Mouse (Mus musculus) neutrophil, adult 5-6 weeks (primary cell): Measurements from ENCODE around the gene Ric3. TPM values are rescaled to one million over a fixed set of nuclear protein-coding genes. Genes with fewer than 3 reads are reported as not detected.

Experiments used
- ATAC-seq: fragments of 151-379, 151-347 bp; 2 replicates; pipeline ENCODE4 v1.8.0; 2017; ENCODE audit warnings: mild to moderate bottlenecking, moderate TSS enrichment; ENCODE audit not compliant: insufficient number of reproducible peaks, poor library complexity, low FRiP score, severe bottlenecking; ENCODE audit errors: extremely low read depth
- total RNA-seq: library from RNA; stranded (forward); fragments of 200-1000 nt; gene quantifications from 2 replicates; pipeline ENCODE4 v1.2.3, GENCODE M21; 2017

The Ric3 gene
- total RNA-seq, 1 experiment from 2014 or later = 0.35 TPM

DNA sequence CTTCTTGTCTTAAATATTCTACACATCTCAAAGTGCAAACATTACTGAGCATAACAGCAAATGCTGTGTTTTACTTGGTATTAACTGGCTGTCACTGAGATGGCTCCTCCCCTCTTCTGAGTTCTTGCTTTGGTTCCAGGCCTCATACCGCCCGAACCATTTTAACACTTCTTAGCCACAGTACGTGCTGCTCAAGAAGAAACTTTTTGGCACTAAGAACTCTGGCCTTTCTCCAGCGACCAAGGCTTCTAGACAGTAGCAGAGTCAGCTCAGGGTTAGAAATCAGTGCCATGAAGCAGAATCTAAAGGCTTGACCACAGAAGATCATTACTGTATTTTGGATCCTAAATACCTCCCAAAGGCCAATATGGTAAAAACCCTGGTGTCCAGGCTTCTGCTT lies 13.5 kb downstream of the Ric3 start:
- ATAC-seq = no peak

DNA sequence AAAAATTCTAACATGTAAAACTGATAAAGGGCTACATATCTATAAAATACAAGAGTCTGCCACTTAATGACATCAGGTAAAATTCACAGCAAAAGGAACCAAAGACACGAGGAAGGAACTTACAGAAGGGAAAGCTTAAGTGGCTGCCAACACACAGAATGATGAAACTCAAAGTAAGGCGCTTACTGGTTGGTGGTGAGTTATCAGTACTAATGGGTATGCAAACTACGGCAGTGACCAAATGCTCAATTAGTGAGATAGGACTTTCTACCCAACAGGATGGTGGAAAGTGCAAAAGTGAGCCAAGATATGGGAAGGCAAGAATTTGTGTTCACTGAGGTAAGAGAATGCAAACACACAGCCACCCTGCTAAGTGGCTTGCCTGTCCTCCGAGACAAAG lies 23.6 kb downstream of the Ric3 start:
- no peak for ATAC-seq

DNA sequence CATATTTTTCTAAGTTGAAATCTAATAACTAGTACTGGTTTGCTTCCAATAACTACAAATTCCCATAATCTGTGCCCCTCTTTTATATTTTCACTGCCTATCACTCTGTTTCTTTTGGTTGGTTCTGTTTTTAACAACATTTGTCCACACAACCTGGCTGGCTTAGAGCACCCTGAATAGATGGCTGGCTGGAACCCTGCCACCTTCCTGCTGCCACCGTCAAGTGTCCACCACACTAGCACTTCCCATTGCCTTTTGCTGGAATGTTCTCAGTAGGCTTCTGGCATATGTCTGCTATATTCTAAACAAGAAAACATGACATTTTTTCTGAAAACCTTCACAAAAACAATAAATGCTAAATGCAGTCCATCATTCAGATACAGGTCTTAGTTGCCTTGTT lies 32.3 kb downstream of the Ric3 start:
- no peak for ATAC-seq

DNA sequence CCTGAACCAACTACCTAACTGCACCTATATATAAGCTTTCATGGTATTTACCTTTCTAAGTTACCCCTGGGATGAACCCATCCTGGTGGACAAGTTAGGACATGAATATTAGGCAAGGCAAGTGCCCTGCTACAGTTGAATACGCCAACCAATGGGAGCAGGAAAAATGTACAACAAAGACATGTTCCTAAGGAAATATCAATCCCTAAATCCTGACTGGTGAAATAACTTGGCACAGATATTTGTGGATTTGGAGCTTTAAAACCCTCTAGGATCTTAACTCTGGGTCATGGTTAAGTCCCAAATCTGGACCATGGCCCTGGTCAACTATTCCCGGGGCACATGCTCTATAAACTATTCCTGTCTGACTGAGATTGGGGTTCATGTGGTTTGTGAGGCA lies 37.3 kb downstream of the Ric3 start:
- ATAC-seq = no peak

GRCm38 (mm10) chr7:109039445-109039844 lies 43.7 kb downstream of the Ric3 start:
- no peak for ATAC-seq

- ATAC-seq = no peak
These were observed 44.1 kb downstream of the Ric3 start for GRCm38 (mm10) chr7:109038987-109039386.

- ATAC-seq = no peak
These were observed 44.9 kb downstream of the Ric3 start for GRCm38 (mm10) chr7:109038121-109038735.

DNA sequence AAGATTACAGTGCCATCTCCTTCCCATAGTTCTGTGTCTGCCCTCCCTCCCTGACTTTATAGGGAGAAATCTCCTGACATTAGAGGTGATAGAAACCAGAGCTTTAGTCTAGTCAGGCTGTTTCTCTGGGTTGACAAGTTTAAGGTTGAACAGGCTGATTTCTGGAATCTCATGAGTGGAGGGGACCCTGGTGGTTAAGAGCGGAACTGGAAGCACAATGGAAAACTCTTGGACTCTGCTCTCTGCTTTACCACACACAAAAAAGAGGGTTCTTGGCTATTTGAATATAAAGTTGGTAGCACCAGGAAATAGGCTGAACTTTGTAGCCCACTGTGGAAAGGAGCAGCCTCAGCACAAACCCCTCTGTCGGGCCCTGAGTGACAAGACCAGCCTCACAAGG lies 51.1 kb downstream of the Ric3 start:
- no peak for ATAC-seq

DNA sequence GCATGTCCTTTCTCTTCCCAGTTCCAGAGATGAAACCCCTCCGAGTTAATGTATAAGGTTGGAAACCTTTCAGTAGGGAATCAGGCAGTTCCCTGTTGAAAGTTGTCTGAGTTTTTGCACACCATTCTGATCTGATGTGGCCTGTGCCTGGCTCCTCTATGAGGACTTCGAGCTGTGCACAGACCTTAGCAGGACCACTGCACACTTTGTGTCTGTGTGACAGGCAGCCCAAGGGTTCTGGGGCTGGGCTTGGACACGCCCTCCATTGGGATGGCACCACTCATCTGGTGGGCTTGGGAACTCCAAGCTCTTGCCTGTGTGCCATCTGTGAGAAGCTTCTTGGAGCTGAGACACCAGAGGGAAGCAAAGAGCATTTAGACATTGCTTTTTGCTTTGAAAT lies 51.8 kb downstream of the Ric3 start:
- no peak for ATAC-seq

- ATAC-seq = no peak
These were observed 53.1 kb downstream of the Ric3 start for GRCm38 (mm10) chr7:109029961-109030465.

GRCm38 (mm10) chr7:109028204-109028603 lies 54.9 kb downstream of the Ric3 start:
- ATAC-seq = no peak

DNA sequence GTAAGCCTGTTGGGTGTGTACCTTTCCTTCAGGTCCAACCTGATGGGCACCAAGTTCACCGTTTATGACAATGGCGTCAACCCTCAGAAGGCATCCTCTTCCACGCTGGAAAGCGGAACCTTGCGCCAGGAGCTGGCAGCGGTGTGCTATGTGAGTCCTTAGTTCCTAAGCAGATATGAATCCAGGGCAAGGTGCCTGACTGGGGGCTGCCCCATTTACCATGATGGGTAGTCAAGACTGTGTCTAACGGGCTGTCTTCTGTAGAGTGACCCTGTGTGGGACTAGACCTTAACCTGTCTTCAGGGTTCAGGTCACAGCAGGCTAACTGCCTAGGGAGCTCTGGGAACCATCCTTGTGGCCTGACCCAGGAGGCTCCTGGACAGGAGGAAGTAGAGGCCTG lies 55.4 kb downstream of the Ric3 start:
- ATAC-seq = no peak

DNA sequence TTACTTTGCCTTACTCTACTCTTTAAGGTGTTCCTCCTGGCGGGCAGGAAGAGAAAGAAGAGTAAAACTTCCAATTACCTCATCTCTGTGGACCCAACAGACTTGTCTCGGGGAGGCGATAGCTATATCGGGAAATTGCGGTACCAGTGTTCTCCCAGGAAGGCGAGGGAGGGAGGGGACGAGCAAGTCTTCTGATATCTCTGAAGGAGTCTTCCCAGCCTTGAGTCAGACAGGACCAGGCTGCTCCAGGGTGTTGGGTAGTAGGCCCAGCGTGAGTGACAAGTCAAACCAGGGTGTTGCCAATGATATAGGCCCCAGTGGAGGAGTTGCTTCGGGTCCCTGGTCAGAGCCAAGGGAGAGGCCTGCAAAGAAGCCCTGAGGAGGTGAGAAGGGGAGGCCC lies 56.2 kb downstream of the Ric3 start:
- ATAC-seq = no peak

DNA sequence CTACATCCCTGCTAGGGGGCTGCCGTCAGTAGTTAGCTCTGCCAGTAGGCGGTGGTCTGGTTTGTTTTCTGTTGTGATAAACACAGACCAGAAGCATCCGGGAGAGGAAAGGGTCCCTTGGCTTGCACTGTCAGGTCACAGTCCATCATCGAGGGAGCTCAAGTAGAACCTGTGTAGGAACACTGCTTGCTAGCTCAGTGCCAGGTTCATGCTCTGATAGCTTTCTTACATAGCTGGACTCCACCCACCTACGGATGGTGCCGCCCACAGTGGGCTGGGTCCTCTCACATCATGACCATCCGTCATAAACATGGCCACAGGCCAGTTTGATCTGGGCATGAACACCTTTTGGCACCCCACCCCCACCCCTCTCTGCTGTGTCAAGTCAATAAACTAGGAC lies 57.4 kb downstream of the Ric3 start:
- no peak for ATAC-seq

- no peak for ATAC-seq
These were observed 61.7 kb downstream of the Ric3 start for GRCm38 (mm10) chr7:109021428-109021827.

DNA sequence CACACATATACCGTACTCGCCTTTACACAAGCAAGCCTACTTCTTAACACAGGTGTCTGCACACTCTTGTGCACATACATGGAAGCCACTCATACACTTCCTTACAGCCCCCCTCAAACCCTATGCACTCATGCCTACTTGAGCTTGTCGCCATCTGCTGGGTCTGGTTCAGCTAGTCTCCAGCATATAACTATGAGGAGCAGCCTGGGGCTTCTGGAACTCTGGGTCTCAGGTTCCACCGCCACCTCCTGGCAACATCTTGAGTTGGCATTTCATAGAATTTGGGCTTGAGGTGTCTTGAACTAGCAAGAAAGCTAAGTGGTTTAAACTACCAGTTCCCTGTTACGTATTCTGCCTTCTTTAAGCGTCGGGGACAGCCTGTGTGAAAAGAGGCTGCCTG lies 63.9 kb downstream of the Ric3 start:
- ATAC-seq = no peak

GRCm38 (mm10) chr7:109016378-109016923 lies 66.7 kb downstream of the Ric3 start:
- ATAC-seq = no peak

GRCm38 (mm10) chr7:109014851-109015250 lies 68.3 kb downstream of the Ric3 start:
- ATAC-seq = no peak

DNA sequence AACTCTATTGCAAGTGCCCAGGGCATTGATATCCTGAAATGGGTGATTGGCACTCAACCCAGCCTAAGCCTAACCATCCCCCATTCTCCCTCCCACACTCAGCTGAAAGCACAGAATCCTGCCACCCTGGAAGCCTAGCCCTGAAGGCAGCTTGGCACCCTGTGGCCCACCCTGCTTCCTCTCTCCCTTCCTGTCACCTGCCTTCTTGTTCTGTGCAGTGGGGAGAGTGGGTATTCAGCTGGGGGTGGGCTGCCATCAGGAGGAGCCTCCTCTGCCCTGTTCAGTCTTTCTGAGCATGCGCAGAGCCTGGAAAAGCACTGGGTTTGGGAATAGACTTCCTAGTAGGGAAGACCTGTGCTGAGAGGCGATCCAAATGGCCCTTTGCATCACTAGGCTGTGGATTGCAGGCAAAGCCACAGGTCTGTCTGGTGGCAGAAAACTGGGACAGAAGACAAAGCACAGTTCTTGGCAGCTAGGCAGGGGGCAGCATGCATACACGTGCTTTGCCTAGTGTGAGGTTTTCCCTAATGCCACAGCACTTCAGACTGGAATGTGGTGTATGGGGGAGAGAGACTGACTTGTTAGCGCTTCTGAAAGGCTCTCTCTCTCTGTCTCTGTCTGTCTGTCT lies 70.0 kb downstream of the Ric3 start:
- no peak for ATAC-seq

DNA sequence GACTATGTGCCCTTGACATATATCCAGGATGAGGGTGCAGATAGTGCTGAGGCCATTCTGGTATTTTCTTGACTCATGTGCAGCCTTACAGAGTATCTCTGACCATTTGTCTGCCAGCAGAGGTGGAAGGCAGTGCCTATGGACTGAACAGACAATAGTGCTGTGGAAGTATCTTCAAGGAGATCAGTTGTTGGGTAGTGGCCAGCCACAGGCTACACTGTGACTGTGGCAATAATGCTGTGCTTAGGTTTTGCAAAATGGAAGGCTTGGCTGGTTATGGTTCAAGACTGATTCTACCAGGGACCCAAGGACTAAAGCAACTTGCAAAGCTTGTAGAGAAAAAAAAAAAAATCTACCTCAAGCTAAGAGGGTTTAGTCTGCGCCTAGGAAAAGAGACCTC lies 70.6 kb downstream of the Ric3 start:
- no peak for ATAC-seq
